Mouse (Mus musculus): ENCODE results near the gene Tanc1. TPM values are rescaled to one million over a fixed set of nuclear protein-coding genes. Genes with fewer than 3 reads are reported as not detected.

Gene Tanc1
- polyA plus RNA-seq, 1 experiment = 7.2 TPM

DNA sequence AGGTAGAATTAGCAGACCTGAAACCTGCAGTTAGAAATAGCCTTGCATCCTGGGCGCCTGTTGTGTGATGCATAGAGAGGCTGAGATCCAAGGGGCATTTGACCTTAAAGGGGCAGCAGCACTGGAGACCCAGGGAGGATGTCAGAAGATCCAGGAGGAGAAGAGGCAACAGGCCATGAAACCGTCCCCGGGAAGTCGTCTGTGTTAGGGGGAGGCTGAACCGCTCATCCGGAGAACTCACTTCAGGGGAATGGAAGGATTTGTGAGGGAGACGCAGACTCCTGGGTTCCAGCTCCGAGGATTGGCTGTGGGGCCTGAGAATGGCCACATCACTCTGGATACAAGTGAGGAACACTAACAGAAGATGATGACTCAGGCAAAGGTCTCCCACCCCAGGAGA lies 60.8 kb downstream of the Tanc1 start:
- 88% methylated on average over 8 of the region's 8 CpGs for WGBS
- TF ChIP-seq CTCF (IDR thresholded peaks at IDR 0.05; ENCODE audit: extremely low read depth, insufficient read length, insufficient replicate concordance, low read depth, low read length) = no peak
- peaks cover 36% of the 10 kb centered on the region for H3K4me1 ChIP-seq (ENCODE audit: control insufficient read depth, insufficient read depth, insufficient read length, low read length)
- H3K27ac ChIP-seq (ENCODE audit: insufficient read depth, low read depth, low read length) = no peak overlapping the region
- H3K36me3 ChIP-seq (ENCODE audit: control insufficient read depth, insufficient read depth, low read length) = no peaks in the 10 kb centered on the region
- no peaks in the 10 kb centered on the region for H3K27me3 ChIP-seq (ENCODE audit: control insufficient read depth, insufficient read depth, low read length)
- no peak overlapping the region for H3K4me3 ChIP-seq (ENCODE audit: low read depth, low read length)

DNA sequence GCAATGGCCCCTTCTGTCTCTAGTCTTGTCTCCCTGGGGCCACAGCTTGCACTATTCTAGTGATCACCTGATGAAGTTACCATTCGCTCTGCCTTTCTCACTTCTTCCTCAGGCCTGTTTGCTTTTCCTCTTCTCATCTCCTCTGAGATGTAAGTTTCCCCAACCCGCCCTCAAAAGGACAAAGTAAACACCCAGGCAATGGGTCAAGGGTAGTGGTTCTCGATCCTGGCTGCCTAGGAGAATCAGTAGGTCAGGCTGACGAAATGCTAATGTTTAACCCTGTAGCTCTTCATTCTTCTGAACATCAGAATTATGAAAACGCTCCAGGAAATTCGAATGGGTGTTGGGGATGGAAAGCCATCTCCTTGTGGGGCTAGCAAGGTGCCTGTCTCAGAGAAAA lies 61.5 kb downstream of the Tanc1 start:
- TF ChIP-seq POLR2A (IDR thresholded peaks at IDR 0.05; ENCODE audit: low read depth, low read length) (no peak), CTCF (IDR thresholded peaks at IDR 0.05; ENCODE audit: extremely low read depth, insufficient read length, insufficient replicate concordance, low read depth, low read length) (no peak)
- Histone ChIP-seq H3K4me1 (ENCODE audit: control insufficient read depth, insufficient read depth, insufficient read length, low read length) (peaks cover 36% of the 10 kb centered on the region), H3K36me3 (ENCODE audit: control insufficient read depth, insufficient read depth, low read length) (no peaks in the 10 kb centered on the region), H3K27ac (ENCODE audit: insufficient read depth, low read depth, low read length) (no peak overlapping the region), H3K4me3 (ENCODE audit: low read depth, low read length) (no peak overlapping the region), H3K27me3 (ENCODE audit: control insufficient read depth, insufficient read depth, low read length) (no peaks in the 10 kb centered on the region)
- WGBS = 77% methylated on average over 6 of the region's 6 CpGs

- no peak overlapping the region for H3K27ac ChIP-seq (ENCODE audit: insufficient read depth, low read depth, low read length)
- peaks cover 36% of the 10 kb centered on the region for H3K4me1 ChIP-seq (ENCODE audit: control insufficient read depth, insufficient read depth, insufficient read length, low read length)
- no peaks in the 10 kb centered on the region for H3K36me3 ChIP-seq (ENCODE audit: control insufficient read depth, insufficient read depth, low read length)
- WGBS = 92% methylated on average over 1 of the region's 1 CpGs
- H3K4me3 ChIP-seq (ENCODE audit: low read depth, low read length) = no peak overlapping the region
- no peaks in the 10 kb centered on the region for H3K27me3 ChIP-seq (ENCODE audit: control insufficient read depth, insufficient read depth, low read length)
- TF ChIP-seq CTCF (IDR thresholded peaks at IDR 0.05; ENCODE audit: extremely low read depth, insufficient read length, insufficient replicate concordance, low read depth, low read length) (no peak), POLR2A (IDR thresholded peaks at IDR 0.05; ENCODE audit: low read depth, low read length) (no peak)
Observed at GRCm38 (mm10) chr2:59673877-59674276, 62.0 kb downstream of the Tanc1 start.

DNA sequence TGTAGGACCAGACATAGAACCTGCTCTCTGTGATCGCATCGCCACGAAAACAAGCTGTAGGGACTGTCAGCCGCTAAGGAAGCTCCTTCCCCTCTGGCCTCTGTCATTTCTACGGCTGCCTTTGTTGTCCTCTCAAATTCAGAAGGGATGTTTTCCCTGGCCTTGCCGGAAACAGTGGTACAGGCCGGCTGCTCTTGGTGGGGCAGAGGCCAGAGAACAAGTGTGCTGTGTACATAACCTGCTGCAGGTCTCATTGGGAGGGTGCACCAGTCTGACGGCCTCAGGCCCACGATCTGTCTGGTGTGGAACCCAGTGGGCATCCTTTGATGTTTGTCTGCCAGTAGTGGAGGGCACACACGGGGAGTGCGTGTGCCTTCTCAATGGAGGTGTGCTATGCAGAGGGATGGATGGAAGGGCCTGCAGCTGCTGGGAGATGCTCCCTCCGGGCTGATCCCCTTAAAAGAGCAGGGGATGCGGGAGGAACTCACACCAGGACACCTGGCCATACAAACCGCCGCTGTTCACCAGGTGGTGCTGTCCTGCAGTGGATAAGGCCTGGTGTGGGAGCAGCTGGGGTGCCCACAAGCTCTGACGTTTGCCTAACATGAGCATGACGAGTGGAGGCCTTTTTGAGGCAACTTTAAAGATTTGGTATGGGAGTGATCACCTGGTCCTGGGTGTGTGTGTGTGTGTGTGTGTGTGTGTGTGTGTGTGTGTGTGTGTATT lies 63.6 kb downstream of the Tanc1 start:
- Histone ChIP-seq H3K4me3 (ENCODE audit: low read depth, low read length) (no peak overlapping the region), H3K27me3 (ENCODE audit: control insufficient read depth, insufficient read depth, low read length) (no peaks in the 10 kb centered on the region), H3K36me3 (ENCODE audit: control insufficient read depth, insufficient read depth, low read length) (no peaks in the 10 kb centered on the region), H3K4me1 (ENCODE audit: control insufficient read depth, insufficient read depth, insufficient read length, low read length) (peaks cover 35% of the 10 kb centered on the region), H3K27ac (ENCODE audit: insufficient read depth, low read depth, low read length) (peak overlapping the region; percentile 72)
- TF ChIP-seq POLR2A (IDR thresholded peaks at IDR 0.05; ENCODE audit: low read depth, low read length) (no peak), CTCF (IDR thresholded peaks at IDR 0.05; ENCODE audit: extremely low read depth, insufficient read length, insufficient replicate concordance, low read depth, low read length) (peak; percentile 19; the same call in 1 of the 2 replicates)
- WGBS = 63% methylated on average over 17 of the region's 17 CpGs

DNA sequence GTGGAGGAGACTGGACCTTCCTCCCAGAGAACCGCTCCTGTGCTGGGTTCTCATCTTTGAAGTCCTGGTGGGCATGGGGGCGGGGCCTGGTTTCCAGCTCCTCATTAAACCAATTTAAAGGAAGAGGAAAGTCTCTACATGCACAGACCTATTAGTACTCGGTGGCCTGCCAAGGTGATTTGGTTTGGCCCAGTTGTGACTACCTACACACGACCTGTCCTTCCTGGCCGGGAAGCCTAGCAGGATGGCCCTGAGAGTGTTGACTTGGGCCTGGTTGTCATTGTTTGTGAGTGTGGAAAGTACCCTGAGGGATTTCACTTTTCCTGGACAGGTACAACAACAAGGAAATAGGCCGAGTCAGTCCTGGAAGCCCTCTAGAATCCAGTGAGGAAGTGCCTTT lies 64.2 kb downstream of the Tanc1 start:
- H3K27me3 ChIP-seq (ENCODE audit: control insufficient read depth, insufficient read depth, low read length) = no peaks in the 10 kb centered on the region
- no peaks in the 10 kb centered on the region for H3K36me3 ChIP-seq (ENCODE audit: control insufficient read depth, insufficient read depth, low read length)
- H3K4me1 ChIP-seq (ENCODE audit: control insufficient read depth, insufficient read depth, insufficient read length, low read length) = peaks cover 32% of the 10 kb centered on the region
- no peak overlapping the region for H3K4me3 ChIP-seq (ENCODE audit: low read depth, low read length)
- 61% methylated on average over 6 of the region's 6 CpGs for WGBS
- peak overlapping the region; percentile 72 for H3K27ac ChIP-seq (ENCODE audit: insufficient read depth, low read depth, low read length)
- TF ChIP-seq POLR2A (IDR thresholded peaks at IDR 0.05; ENCODE audit: low read depth, low read length) (no peak), CTCF (IDR thresholded peaks at IDR 0.05; ENCODE audit: extremely low read depth, insufficient read length, insufficient replicate concordance, low read depth, low read length) (no peak)

DNA sequence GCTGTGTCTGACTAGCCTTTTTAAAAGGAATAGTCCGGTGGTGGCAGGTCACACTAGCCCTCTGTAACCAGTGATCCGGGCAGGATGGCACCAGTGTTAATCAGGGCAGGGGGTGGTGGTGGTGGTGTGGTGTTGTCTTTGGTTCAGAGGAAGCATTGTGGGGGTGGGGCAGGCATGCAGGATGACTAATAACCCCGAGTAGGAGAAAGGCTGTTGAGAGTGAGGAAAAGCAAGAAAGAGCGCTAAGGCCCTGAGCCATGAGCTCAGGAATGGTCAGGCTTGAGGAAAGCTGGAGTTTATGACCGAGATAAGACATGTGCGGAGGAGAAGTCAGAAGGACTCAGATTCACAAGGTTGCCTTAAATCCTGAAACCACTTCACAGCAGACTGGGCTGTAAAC lies 64.6 kb downstream of the Tanc1 start:
- no peaks in the 10 kb centered on the region for H3K36me3 ChIP-seq (ENCODE audit: control insufficient read depth, insufficient read depth, low read length)
- no peaks in the 10 kb centered on the region for H3K27me3 ChIP-seq (ENCODE audit: control insufficient read depth, insufficient read depth, low read length)
- TF ChIP-seq POLR2A (IDR thresholded peaks at IDR 0.05; ENCODE audit: low read depth, low read length) = no peak
- TF ChIP-seq CTCF (IDR thresholded peaks at IDR 0.05; ENCODE audit: extremely low read depth, insufficient read length, insufficient replicate concordance, low read depth, low read length) = no peak
- H3K27ac ChIP-seq (ENCODE audit: insufficient read depth, low read depth, low read length) = peak overlapping the region; percentile 72
- peaks cover 31% of the 10 kb centered on the region for H3K4me1 ChIP-seq (ENCODE audit: control insufficient read depth, insufficient read depth, insufficient read length, low read length)
- H3K4me3 ChIP-seq (ENCODE audit: low read depth, low read length) = no peak overlapping the region
- 28% methylated on average over 6 of the region's 6 CpGs for WGBS

- no peaks in the 10 kb centered on the region for H3K27me3 ChIP-seq (ENCODE audit: control insufficient read depth, insufficient read depth, low read length)
- TF ChIP-seq CTCF (IDR thresholded peaks at IDR 0.05; ENCODE audit: extremely low read depth, insufficient read length, insufficient replicate concordance, low read depth, low read length) (no peak), POLR2A (IDR thresholded peaks at IDR 0.05; ENCODE audit: low read depth, low read length) (no peak)
- WGBS = 87% methylated on average over 10 of the region's 10 CpGs
- H3K4me1 ChIP-seq (ENCODE audit: control insufficient read depth, insufficient read depth, insufficient read length, low read length) = peaks cover 29% of the 10 kb centered on the region
- no peak overlapping the region for H3K27ac ChIP-seq (ENCODE audit: insufficient read depth, low read depth, low read length)
- H3K4me3 ChIP-seq (ENCODE audit: low read depth, low read length) = no peak overlapping the region
- H3K36me3 ChIP-seq (ENCODE audit: control insufficient read depth, insufficient read depth, low read length) = no peaks in the 10 kb centered on the region
Observed at GRCm38 (mm10) chr2:59679424-59680020, 67.7 kb downstream of the Tanc1 start.

Data from small intestine, adult 2 months (tissue).